Mouse (Mus musculus): ENCODE data around the gene Dynlt1b.
A peak's percentile ranks its signal among the peaks of the same experiment; 100 is the strongest.
"Not testable (repeated sequence)": the region's sequence is repeated elsewhere in the genome, so short reads cannot be mapped to it uniquely, and the experiment has no call there.

Dynlt1b gene

DNA sequence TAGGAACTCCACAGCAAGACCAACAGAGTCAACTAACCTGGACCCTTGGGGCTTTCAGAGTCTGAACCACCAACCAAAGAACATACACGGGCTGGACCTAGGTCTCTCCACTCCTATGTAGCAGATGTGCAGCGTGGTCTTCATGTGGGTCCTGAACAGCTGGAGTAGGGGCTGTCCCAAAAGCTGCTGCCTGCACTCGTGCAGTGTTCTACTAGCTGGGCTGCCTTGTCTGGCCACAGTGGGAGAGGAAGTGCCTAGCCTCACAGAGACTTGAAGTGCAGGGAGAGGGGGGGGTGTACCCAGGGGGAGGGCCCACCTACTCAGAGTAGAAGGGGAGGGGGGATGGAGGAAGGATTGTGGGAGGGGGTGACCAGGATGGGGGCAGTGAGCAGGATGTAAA is 7.1 kb upstream of the Dynlt1b start:
- DNase-seq (ENCODE audit: low spot score), result not testable (repeated sequence)

GRCm38 (mm10) chr17:6424294-6424980 is 5.5 kb upstream of the Dynlt1b start:
- DNase-seq (ENCODE audit: low spot score), result peak; percentile 41

- DNase-seq (ENCODE audit: low spot score), result peak; percentile 9
Measured at GRCm38 (mm10) chr17:6425325-6425724, 4.6 kb upstream of the Dynlt1b start.

DNA sequence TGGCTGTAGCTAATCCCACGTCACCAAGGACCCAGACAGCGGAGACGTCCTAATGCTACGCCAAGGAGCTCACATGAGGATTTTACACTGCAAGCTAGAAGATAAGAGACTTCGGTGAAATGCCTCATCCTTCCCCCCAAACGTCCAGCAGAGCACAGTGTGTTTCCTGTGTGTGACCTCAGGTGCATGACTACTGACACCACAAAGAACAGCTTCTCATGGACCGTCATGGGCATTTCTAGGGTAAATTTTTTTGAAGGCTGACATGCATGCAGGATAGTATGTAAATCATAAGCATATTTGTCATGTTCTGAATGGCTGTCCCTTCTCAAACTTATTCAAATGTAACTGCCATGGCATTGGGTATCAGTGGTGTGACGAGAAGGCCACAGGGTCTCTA is 3.0 kb upstream of the Dynlt1b start:
- DNase-seq (ENCODE audit: low spot score), result not testable (repeated sequence)

DNA sequence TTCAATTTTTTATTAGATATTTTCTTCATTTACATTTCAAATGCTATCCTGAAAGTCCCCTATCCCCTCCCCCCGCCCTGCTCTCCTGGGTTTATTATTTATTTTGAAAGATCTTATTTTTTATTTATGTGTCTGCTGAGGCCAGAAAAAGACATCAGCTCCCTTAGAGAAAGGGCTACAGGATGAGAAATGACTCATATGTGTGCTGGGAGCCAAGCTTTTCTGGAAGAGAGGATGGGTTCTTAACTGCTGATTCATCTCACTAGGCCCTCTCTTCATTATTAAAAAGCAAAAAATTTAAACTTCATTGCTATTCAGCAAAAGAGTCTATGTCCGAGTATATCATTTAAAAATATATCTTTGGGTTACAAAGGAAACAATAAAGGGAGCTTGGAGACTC is 986 bp upstream of the Dynlt1b start:
- DNase-seq (ENCODE audit: low spot score), result peak; percentile 60

GRCm38 (mm10) chr17:6430410-6431001 is 594 bp downstream of the Dynlt1b start:
- DNase-seq (ENCODE audit: low spot score), result not testable (repeated sequence)

DNA sequence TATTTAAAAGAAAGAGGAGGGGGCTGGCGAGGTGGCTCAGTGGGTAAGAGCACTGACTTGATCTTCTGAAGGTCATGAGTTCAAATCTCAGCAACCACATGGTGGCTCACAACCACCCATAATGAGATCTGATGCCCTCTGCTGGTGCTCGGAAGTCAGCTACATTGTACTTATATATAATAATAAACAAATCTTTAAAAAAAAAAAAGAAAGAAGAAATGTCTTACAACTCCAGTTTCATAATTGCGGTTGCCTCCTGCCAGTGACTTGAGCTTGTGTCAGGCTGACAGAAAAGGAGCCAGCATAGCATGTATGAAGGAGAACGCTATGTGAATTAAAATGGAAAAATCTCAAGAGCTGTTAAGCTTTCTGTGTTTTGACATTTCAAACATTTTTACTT is 2.5 kb downstream of the Dynlt1b start:
- DNase-seq (ENCODE audit: low spot score), result peak; percentile 23

- DNase-seq (ENCODE audit: low spot score), result peak; percentile 54
Measured at GRCm38 (mm10) chr17:6433691-6434090, 3.8 kb downstream of the Dynlt1b start.

GRCm38 (mm10) chr17:6438080-6438479 is 8.2 kb downstream of the Dynlt1b start:
- DNase-seq (ENCODE audit: low spot score), result not testable (repeated sequence)

GRCm38 (mm10) chr17:6439913-6440312 is 10.0 kb downstream of the Dynlt1b start:
- DNase-seq (ENCODE audit: low spot score), result not testable (repeated sequence)

- not testable (repeated sequence) for DNase-seq (ENCODE audit: low spot score)
Measured at GRCm38 (mm10) chr17:6440493-6441077, 10.7 kb downstream of the Dynlt1b start.

GRCm38 (mm10) chr17:6441254-6441653 is 11.3 kb downstream of the Dynlt1b start:
- not testable (repeated sequence) for DNase-seq (ENCODE audit: low spot score)

GRCm38 (mm10) chr17:6442513-6442912 is 12.6 kb downstream of the Dynlt1b start:
- not testable (repeated sequence) for DNase-seq (ENCODE audit: low spot score)

DNA sequence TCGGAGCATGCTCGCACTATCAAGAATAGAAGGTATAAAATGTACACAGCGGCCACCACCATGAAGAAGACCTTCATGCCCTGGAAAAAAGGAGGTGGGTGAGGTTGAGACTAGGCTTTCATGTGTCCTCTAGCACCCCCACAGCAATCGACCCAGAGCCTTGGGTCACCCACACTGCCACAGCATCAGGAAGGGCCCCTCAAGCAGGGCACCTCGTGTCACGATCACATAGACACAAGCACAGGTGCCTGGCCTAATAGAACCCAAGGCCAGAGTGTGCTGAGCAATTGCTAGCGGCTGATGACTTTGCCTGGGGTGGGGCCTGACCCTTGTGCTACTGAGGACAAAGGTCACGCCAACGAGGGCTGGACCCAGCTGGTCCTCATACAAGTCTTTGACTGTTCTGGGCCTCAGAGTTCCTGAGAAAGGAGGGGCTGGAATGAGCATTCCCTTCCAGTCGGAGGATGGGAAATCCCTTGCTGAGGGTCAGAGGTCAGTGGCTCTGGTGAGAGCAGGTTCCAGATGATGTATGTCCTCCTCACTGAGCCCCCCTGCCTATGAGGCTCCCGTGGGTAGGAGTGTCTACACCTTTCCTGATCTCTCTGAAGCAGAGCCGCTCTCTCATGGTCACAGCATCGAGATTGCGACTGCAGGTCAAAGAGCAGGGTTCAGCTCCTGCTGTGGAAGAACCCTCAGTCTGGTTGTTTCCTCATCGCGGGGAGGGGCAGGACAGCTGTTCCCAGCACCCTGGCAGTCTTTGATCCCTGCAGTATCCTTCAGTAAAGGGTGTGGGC is 16.1 kb downstream of the Dynlt1b start:
- not testable (repeated sequence) for DNase-seq (ENCODE audit: low spot score)

DNA sequence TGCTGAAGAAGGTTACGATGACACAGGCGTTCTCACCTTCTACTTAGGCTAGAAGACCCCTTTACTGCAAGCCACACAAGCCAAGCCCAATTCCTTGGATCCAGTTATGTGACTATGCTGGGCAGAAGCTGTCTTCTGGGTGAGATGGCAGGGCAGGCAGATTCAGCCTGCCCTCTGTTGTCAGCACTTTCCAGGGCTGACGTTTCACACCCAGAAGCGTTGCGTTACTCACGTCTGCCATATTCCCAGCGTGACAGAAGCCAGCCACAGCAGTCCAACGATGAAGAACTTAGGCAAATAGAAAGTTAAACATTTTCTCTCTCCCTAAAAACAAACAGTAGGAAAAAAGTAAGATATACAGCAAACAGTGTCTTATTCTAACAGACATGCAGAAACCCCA is 18.4 kb downstream of the Dynlt1b start:
- not testable (repeated sequence) for DNase-seq (ENCODE audit: low spot score)

DNA sequence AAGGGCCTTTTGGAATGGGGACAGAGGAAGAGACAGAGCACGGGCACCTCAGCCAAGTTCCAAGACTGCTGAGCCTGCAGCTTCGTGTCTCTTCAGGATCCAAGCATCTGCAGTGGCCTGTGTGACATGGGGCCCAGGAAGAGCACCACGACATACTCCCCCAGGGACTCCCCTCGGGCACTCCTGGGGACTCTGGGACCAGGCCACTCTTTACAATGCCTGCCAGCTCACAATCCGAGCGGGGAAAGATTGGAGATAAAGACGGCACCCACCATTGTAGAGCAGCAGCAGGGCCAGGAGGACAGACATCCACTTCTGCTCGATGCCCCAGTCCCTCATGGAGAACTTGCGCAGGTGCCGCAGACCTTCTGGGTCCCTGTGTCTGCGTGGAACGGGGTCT is 19.3 kb downstream of the Dynlt1b start:
- not testable (repeated sequence) for DNase-seq (ENCODE audit: low spot score)

DNA sequence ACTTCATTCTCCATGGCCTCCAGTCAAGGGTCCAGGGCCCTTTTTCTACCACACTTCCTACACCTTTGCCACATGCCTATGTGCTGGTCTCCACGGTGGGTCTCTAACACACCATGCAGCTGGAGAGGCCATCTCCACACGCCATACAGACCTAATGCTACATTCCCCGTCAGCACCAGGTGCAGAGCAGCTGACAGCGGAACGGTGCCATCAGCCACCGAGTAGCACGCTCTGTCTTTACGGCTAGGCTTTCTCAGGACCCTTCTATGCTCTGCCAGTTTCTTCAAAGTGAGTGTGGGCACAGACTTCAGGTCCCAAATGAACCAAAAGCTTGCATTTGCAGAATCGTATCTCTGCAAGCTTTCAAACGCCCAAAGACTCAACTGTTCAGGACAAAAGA is 21.3 kb downstream of the Dynlt1b start:
- not testable (repeated sequence) for DNase-seq (ENCODE audit: low spot score)

GRCm38 (mm10) chr17:6452689-6453088 is 22.8 kb downstream of the Dynlt1b start:
- not testable (repeated sequence) for DNase-seq (ENCODE audit: low spot score)

- DNase-seq (ENCODE audit: low spot score), result not testable (repeated sequence)
Measured at GRCm38 (mm10) chr17:6454703-6455102, 24.8 kb downstream of the Dynlt1b start.

DNA sequence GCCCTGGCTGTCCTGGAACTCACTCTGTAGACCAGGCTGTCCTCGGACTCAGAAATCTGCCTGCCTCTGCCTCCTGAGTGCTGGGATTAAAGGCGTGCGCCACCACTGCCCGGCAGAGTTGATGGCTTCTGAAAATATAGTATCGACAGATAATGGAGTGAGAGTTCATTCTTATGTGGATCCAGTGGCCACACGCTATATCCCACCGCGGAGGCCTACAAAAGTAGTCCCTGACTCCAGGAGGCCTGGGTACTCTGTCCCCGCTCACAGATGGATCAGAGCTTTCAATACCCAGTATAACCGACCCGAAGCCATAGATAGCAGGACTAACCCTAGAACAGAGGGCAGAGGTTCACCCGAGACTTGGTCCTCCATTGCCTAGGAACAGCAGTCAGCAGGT is 26.0 kb downstream of the Dynlt1b start:
- not testable (repeated sequence) for DNase-seq (ENCODE audit: low spot score)

DNA sequence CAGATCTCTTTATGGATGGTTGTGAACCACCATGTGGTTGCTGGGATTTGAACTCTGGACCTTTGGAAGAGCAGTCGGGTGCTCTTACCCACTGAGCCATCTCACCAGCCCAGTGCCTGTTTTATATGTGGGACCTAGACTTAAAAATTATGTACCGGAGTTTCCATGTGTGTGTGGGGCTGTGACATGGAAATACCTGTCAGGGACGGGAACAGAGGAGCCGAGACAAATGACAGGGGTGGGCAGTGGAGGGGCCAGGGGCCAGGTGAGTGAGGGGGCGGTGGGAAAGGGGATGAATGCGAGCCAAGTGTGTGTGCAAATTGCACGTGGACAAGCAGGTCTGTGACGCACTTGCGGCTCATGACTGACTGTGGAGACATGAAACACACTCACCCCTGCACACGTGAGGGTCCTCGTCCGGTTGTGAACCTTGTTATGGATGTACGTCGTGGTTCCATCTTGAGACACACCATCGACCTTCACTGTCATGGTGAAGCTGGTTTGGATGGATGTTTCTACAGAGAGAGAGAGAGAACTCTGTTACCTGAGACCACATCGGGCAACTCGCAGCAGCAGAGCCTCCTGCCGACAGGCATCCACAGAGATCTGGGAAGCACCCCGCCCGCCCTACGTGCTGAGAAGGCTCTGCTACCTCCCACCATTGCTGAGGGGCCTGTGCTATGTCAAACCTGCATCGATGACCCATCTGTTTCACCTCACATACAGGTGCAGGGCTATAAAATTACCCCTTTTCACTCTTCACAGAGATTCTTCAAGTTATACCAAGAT is 26.9 kb downstream of the Dynlt1b start:
- DNase-seq (ENCODE audit: low spot score), result not testable (repeated sequence)
